Mouse (Mus musculus) liver, embryonic 14.5 days (tissue): ENCODE measurements at regions not wholly inside any gene's neighbourhood (a gene's known extent, or its start where the extent isn't known, plus 50 kb on each side); places are given as distances from the start of the nearest gene placed in this dataset.

ENCODE experiments used
- CTCF ChIP-seq: IDR thresholded peaks from 2 replicates; pipeline ENCODE4 v1.5.1; 2016; ENCODE audit warnings: antibody characterized with exemption, low read depth, control low read depth
- EP300 ChIP-seq: IDR thresholded peaks from 2 replicates; pipeline ENCODE4 v1.6.1; 2016; ENCODE audit warnings: antibody characterized with exemption, low read depth

- TF ChIP-seq CTCF (no peak), EP300 (no peak)
Measured at GRCm38 (mm10) chr5:46732510-46732909, 875.1 kb upstream of the Lcorl start.
